ENCODE assay signal across 21 mouse cellular contexts in genomic region chr16:95804199-95804598, GRCm38 (mm10).
DNase-seq lines count a peak whose midpoint lies in the region; ATAC-seq and TF ChIP-seq lines count a peak whose summit lies in the region.
"Had no signal": no experiment of that assay in that cellular context is flagged by ENCODE, and none has a peak within 500 bp of the region (broad histone marks: within the 10 kb centered on the region; RNA-seq: fewer than 3 reads in every experiment).

No protein-coding gene starts in this region.

- peak; percentile 40; the same call in 1 of the 2 replicates for ATAC-seq in G1E (ENCODE audit: extremely low read depth, insufficient number of reproducible peaks, low FRiP score, poor library complexity, severe bottlenecking)
- ATAC-seq in inflammation-experienced regulatory T-cells, adult 6 months: peak; percentile 51
- ATAC-seq in cerebellum, adult (ENCODE audit: insufficient number of reproducible peaks, low FRiP score, low TSS enrichment): no peak
- ATAC-seq: hindbrain, postnatal 0 days; midbrain, embryonic 16.5 days had no signal

- peaks cover 33% of the 10 kb centered on the region for H3K27me3 ChIP-seq in G1E (ENCODE audit: insufficient read depth, low read length)
- H3K27me3 ChIP-seq: kidney, embryonic 15.5 days; limb, embryonic 12.5 days; liver, embryonic 15.5 days had no signal

- H3K36me3 ChIP-seq in G1E (replicated peaks): no peaks in the 10 kb centered on the region
- H3K36me3 ChIP-seq: forebrain, embryonic 10.5 days; hindbrain, embryonic 10.5 days; kidney, embryonic 15.5 days; limb, embryonic 12.5 days; liver, embryonic 15.5 days had no signal

- H3K4me1 ChIP-seq in G1E (ENCODE audit: insufficient read depth, low read depth, low read length): no peaks in the 10 kb centered on the region
- H3K4me1 ChIP-seq: hindbrain, embryonic 10.5 days; liver, embryonic 15.5 days had no signal

- H3K4me3 ChIP-seq in layer of hippocampus, adult 2 months: no peak overlapping the region
- no peak overlapping the region for H3K4me3 ChIP-seq in G1E (ENCODE audit: low read depth, low read length)
- H3K4me3 ChIP-seq: forebrain, embryonic 10.5 days; heart, adult 2 months; hindbrain, embryonic 10.5 days; kidney, embryonic 15.5 days; limb, embryonic 12.5 days; liver, embryonic 15.5 days had no signal

- TF ChIP-seq CTCF in layer of hippocampus, adult 2 months (conservative IDR thresholded peaks at IDR 0.05): 0 out of 2 replicates have a peak, but pooled peaks have one; percentile 9
- no peak for TF ChIP-seq CTCF in G1E (IDR thresholded peaks at IDR 0.05; ENCODE audit: low read depth, low read length)

- no peak for DNase-seq in layer of hippocampus, adult 2 months (ENCODE audit: low spot score in 2 of 2)
- no peak for DNase-seq in layer of hippocampus, postnatal 14 days (ENCODE audit: low spot score in 2 of 2)
- no peak for DNase-seq in G1E (ENCODE audit: low spot score)
- peak; percentile 44 for DNase-seq in naive thymus-derived CD4-positive, alpha-beta T cell, adult 2 months (ENCODE audit: low read depth)
- DNase-seq in B cell, adult 2 months: no peak
- DNase-seq in right cerebral cortex, adult 18-20 months: no peak
- DNase-seq: adrenal gland, postnatal 25 days; cerebellum, adult 11-12 months; cerebellum, postnatal 25 days; heart, adult 2 months; lung, postnatal 10 days; thymus, postnatal 36 days had no signal

- no peak overlapping the region for H3K27ac ChIP-seq in layer of hippocampus, adult 2 months
- H3K27ac ChIP-seq: forebrain, embryonic 10.5 days; heart, adult 2 months; hindbrain, embryonic 10.5 days; hindbrain, postnatal 0 days; kidney, embryonic 15.5 days; limb, embryonic 12.5 days; liver, embryonic 15.5 days had no signal

- H3K9me3 ChIP-seq in G1E (replicated peaks): no peaks in the 10 kb centered on the region
- H3K9me3 ChIP-seq: forebrain, embryonic 10.5 days; hindbrain, embryonic 10.5 days; kidney, embryonic 15.5 days; liver, embryonic 15.5 days had no signal
